Mouse (Mus musculus) kidney, postnatal 0 days (tissue): ENCODE measurements around the gene Dlk2. TPM values are rescaled to one million over a fixed set of nuclear protein-coding genes. Genes with fewer than 3 reads are reported as not detected.

Source experiments
- ATAC-seq: fragments of 200-750 bp; cut with Nextera tagmentation; replicated peaks from 2 replicates; pipeline ENCODE4 v1.8.0; 2017; ENCODE audit warnings: low read depth, moderate number of reproducible peaks, moderate TSS enrichment, moderate library complexity; ENCODE audit not compliant: low FRiP score
- DNase-seq: peaks from one replicate; pipeline ENCODE4 v3.0.0-alpha.2; 2016; ENCODE audit warnings: low spot score
- H3K27ac ChIP-seq: fragments of 300-500 bp; sonication (generic); 2 replicates; pipeline ENCODE4 v1.5.1; 2014; ENCODE audit warnings: mild to moderate bottlenecking
- H3K27me3 ChIP-seq: fragments of 300-500 bp; sonication (generic); 2 replicates; pipeline ENCODE4 v1.6.1; 2014; ENCODE audit warnings: low read length, mixed read lengths; ENCODE audit not compliant: insufficient read depth
- H3K36me3 ChIP-seq: fragments of 300-500 bp; sonication (generic); 2 replicates; pipeline ENCODE4 v1.6.1; 2014; ENCODE audit warnings: low read length, mixed read lengths; ENCODE audit not compliant: insufficient read depth
- H3K4me1 ChIP-seq: fragments of 300-500 bp; sonication (generic); replicated peaks from 2 replicates; pipeline ENCODE4 v1.6.1; 2014; ENCODE audit warnings: antibody characterized with exemption, low read length, mixed read lengths; ENCODE audit not compliant: insufficient read depth
- H3K4me2 ChIP-seq: fragments of 300-500 bp; sonication (generic); 2 replicates; pipeline ENCODE4 v1.6.1; 2014; ENCODE audit warnings: mild to moderate bottlenecking, low read length, moderate library complexity, mixed read lengths
- H3K4me3 ChIP-seq: fragments of 300-500 bp; sonication (generic); replicated peaks from 2 replicates; pipeline ENCODE4 v1.5.1; 2014; ENCODE audit warnings: low read depth, low read length
- H3K9ac ChIP-seq: fragments of 300-500 bp; sonication (generic); 2 replicates; pipeline ENCODE4 v1.6.1; 2014; ENCODE audit warnings: low read depth, low read length
- H3K9me3 ChIP-seq: fragments of 300-500 bp; sonication (generic); replicated peaks from 2 replicates; pipeline ENCODE4 v1.6.1; 2016; ENCODE audit warnings: low read length, inconsistent platforms, mixed read lengths
- CTCF ChIP-seq: IDR thresholded peaks from 2 replicates; pipeline ENCODE4 v1.5.1; 2016; ENCODE audit warnings: antibody characterized with exemption, low read depth, mild to moderate bottlenecking, moderate library complexity
- WGBS: fragments of 180-500 bp; shearing (Covaris S2); extraction: QIAGEN DNeasy Blood & Tissue Kit; methylation state at CpG from one replicate; pipeline ENCODE4 v1.1.7; 2014; 5-methylcytosine and 5-hydroxymethylcytosine counted together
- polyA plus RNA-seq: library from polyadenylated mRNA; unstranded; fragments of >200 nt; fragmentation: Nextera tagmentation; extraction: Ambion mirVana; gene quantifications from 2 replicates; pipeline ENCODE4 v1.2.1, GENCODE M21; 2015

The Dlk2 gene
- polyA plus RNA-seq, 1 experiment from 2014 or later: 0.88 TPM

GRCm38 (mm10) chr17:46272058-46272457 lies 25.2 kb upstream of the Dlk2 start:
- Histone ChIP-seq H3K9me3 (no peaks in the 10 kb centered on the region), H3K27ac (no peak overlapping the region), H3K4me2 (no peak overlapping the region), H3K9ac (no peak overlapping the region), H3K36me3 (peaks cover 25% of the 10 kb centered on the region), H3K4me1 (no peaks in the 10 kb centered on the region), H3K4me3 (no peak overlapping the region), H3K27me3 (no peaks in the 10 kb centered on the region)
- no peak for TF ChIP-seq CTCF
- DNase-seq (no peak), ATAC-seq (no peak)
- WGBS: 90% methylated on average over 2 of the region's 2 CpGs

- no peaks in the 10 kb centered on the region for H3K9me3 ChIP-seq
- ATAC-seq (no peak), DNase-seq (no peak)
- no peak overlapping the region for H3K4me3 ChIP-seq
- no peak overlapping the region for H3K27ac ChIP-seq
- H3K27me3 ChIP-seq: no peaks in the 10 kb centered on the region
- no peak for TF ChIP-seq CTCF
- no peaks in the 10 kb centered on the region for H3K4me1 ChIP-seq
- H3K36me3 ChIP-seq: peaks cover 25% of the 10 kb centered on the region
- WGBS: 78% methylated on average over 5 of the region's 5 CpGs
- H3K4me2 ChIP-seq: no peak overlapping the region
- no peak overlapping the region for H3K9ac ChIP-seq
These were observed 24.5 kb upstream of the Dlk2 start for GRCm38 (mm10) chr17:46272675-46273074.

DNA sequence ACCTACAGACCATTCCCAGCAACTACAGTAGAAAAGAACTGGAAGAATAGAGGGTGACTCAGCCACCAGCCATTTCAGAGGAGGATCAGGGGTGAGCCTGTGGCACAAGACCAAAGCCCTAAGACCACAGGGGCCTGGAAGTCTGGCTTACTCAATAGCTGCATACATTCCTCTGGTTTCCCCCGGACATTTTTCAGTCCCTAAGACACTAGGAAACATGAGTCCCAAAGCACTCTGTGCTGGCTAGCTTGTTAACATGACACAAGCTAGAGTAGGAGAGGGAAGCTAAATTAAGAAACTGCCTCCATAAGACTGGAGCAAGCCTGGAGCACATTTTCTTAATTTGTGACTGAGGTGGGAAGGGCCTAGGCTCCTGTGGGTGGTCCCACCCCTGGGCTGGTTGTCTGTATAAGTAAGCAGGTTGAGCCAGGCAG lies 23.4 kb upstream of the Dlk2 start:
- Histone ChIP-seq H3K4me3 (no peak overlapping the region), H3K9me3 (no peaks in the 10 kb centered on the region), H3K27ac (no peak overlapping the region), H3K4me1 (no peaks in the 10 kb centered on the region), H3K36me3 (peaks cover 25% of the 10 kb centered on the region), H3K4me2 (no peak overlapping the region), H3K27me3 (no peaks in the 10 kb centered on the region), H3K9ac (no peak overlapping the region)
- 68% methylated on average over 1 of the region's 1 CpGs for WGBS
- ATAC-seq (no peak), DNase-seq (no peak)
- TF ChIP-seq CTCF: no peak

- Histone ChIP-seq H3K36me3 (peaks cover 19% of the 10 kb centered on the region), H3K27me3 (no peaks in the 10 kb centered on the region), H3K27ac (no peak overlapping the region), H3K9me3 (no peaks in the 10 kb centered on the region), H3K4me3 (no peak overlapping the region), H3K4me1 (no peaks in the 10 kb centered on the region), H3K9ac (no peak overlapping the region), H3K4me2 (no peak overlapping the region)
- WGBS: 51% methylated on average over 6 of the region's 6 CpGs
- no peak for TF ChIP-seq CTCF
- DNase-seq: no peak
- no peak for ATAC-seq
These were observed 22.8 kb upstream of the Dlk2 start for GRCm38 (mm10) chr17:46274465-46274864.

DNA sequence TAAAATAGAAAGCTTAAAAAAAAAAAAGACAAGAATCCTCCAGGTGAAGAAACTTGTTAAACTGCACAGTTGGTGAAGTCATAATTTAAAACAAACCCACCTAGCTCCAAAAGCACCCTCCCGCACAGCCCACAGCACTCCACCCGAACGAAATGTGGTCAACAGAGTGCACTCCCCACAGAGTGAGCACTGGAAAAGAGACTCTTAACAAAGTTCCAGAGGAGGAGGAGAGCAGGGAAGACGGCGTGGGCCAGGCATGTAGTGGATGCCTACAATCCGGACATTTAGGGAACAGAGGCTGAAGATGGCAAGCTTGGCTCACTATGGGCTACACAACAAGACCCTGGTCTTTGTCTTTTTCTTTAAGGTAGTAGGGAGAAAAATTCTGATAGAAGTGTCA lies 22.2 kb upstream of the Dlk2 start:
- ATAC-seq: no peak
- Histone ChIP-seq H3K4me1 (no peaks in the 10 kb centered on the region), H3K27me3 (no peaks in the 10 kb centered on the region), H3K36me3 (peaks cover 19% of the 10 kb centered on the region), H3K9ac (no peak overlapping the region), H3K9me3 (no peaks in the 10 kb centered on the region), H3K4me3 (no peak overlapping the region), H3K4me2 (no peak overlapping the region), H3K27ac (no peak overlapping the region)
- no peak for TF ChIP-seq CTCF
- DNase-seq: no peak
- WGBS: 82% methylated on average over 6 of the region's 6 CpGs

DNA sequence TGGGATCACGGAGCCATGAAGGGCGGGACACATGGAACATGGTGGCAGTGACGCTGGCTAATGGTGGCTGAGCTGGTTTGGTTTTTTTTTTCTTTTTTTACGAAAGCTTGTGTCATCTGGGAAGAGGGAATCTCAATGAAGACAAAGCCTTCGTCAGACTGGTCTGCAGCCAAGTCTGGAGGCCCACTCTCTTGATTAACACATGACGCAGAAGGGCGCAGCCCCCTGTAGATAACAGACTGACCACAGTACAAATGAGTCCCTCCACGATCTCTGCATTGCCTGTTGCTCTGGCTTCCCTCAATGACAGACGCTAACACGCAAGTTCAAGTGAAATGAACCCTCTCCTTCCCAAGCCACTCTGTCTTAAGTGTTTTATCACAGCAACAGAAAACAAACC lies 21.7 kb upstream of the Dlk2 start:
- Histone ChIP-seq H3K27me3 (no peaks in the 10 kb centered on the region), H3K9me3 (no peaks in the 10 kb centered on the region), H3K4me1 (no peaks in the 10 kb centered on the region), H3K4me2 (no peak overlapping the region), H3K36me3 (peaks cover 15% of the 10 kb centered on the region; the same call in 1 of the 2 replicates), H3K9ac (no peak overlapping the region), H3K27ac (no peak overlapping the region), H3K4me3 (no peak overlapping the region)
- DNase-seq: no peak
- ATAC-seq: no peak
- TF ChIP-seq CTCF: no peak
- 91% methylated on average over 10 of the region's 10 CpGs for WGBS

GRCm38 (mm10) chr17:46277586-46277985 lies 19.6 kb upstream of the Dlk2 start:
- Histone ChIP-seq H3K27ac (no peak overlapping the region), H3K27me3 (no peaks in the 10 kb centered on the region), H3K9ac (no peak overlapping the region), H3K4me2 (no peak overlapping the region), H3K4me1 (peaks cover 9% of the 10 kb centered on the region; the same call in 1 of the 2 replicates), H3K9me3 (no peaks in the 10 kb centered on the region), H3K36me3 (0 out of 2 replicates have a peak, but pooled peaks cover 4% of the 10 kb centered on the region), H3K4me3 (no peak overlapping the region)
- no peak for ATAC-seq
- no peak for DNase-seq
- TF ChIP-seq CTCF: no peak
- 71% methylated on average over 4 of the region's 4 CpGs for WGBS
